Mouse (Mus musculus): ENCODE data around the gene Dnah12. TPM values are rescaled to one million over a fixed set of nuclear protein-coding genes. Genes with fewer than 3 reads are reported as not detected.

The Dnah12 gene
- polyA plus RNA-seq, 1 experiment, result not detected

DNA sequence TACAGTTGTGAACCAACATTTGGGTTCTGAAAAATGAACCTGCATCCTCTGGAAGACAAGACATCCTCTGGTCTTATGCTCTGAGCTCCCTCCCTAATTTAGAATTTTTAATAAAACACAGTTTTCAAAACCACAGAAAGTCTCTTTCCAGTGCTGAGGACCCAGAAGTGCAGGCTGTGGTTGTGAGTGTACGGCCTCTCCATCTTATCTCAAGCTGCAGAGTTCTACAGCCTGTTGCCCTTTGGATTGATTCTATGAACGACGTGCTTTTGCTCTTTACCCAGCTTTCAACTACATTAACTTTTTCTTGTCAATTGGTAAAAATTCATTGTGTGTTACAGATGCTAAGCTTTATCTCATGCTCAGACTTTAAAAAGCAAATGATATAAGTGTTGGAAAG, 105.3 kb downstream of the Dnah12 start:
- H3K4me3 ChIP-seq (ENCODE audit: insufficient read depth, low read length), result no peak overlapping the region
- no peaks in the 10 kb centered on the region for H3K4me1 ChIP-seq (ENCODE audit: control insufficient read depth, insufficient read depth, low read length)
- H3K27ac ChIP-seq (ENCODE audit: insufficient read depth, low read length), result no peak overlapping the region
- TF ChIP-seq POLR2A (IDR thresholded peaks at IDR 0.05; ENCODE audit: low read depth, low read length), result no peak
- TF ChIP-seq CTCF (IDR thresholded peaks at IDR 0.05; ENCODE audit: borderline replicate concordance, insufficient read depth, low read length), result no peak

DNA sequence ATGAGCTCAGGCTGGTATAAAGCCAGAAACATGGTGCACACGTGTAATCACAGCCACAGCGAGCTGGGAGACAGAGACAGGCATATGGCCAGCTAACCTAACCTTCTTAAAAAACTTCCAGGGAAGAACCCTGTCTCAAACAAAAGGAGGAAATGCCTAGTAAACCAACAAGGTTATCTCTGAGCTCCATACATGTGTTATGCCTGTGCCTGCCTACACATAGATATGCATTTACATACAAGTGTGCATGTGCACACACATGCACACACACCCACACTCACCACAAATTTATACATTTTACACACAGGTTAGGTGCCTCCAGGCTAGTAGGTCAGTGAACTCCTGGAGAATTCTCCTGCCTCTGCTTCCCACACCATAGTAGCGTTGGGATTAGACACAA, 106.2 kb downstream of the Dnah12 start:
- no peaks in the 10 kb centered on the region for H3K4me1 ChIP-seq (ENCODE audit: control insufficient read depth, insufficient read depth, low read length)
- no peak overlapping the region for H3K4me3 ChIP-seq (ENCODE audit: insufficient read depth, low read length)
- no peak overlapping the region for H3K27ac ChIP-seq (ENCODE audit: insufficient read depth, low read length)
- TF ChIP-seq CTCF (IDR thresholded peaks at IDR 0.05; ENCODE audit: borderline replicate concordance, insufficient read depth, low read length) (no peak), POLR2A (IDR thresholded peaks at IDR 0.05; ENCODE audit: low read depth, low read length) (no peak)

DNA sequence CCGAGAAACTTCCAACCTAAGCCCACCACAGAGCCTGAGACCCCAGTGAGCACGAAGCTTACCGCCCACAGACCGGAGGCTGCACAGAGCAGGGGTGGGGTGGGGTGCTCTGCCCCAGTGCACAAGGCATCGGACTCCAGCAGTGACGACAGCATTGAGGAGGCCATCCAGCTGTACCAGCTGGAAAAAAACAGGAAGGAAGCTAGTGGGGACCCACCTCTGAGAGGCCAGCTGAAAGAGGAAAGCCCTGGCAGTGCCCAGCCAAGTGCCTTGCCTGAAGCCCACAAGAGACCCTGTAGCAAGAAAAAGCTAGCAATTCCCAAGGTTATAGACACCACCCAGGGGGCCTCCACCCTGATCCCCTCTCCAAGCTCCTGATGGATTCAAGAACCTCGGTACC, 112.4 kb downstream of the Dnah12 start:
- TF ChIP-seq CTCF (IDR thresholded peaks at IDR 0.05; ENCODE audit: borderline replicate concordance, insufficient read depth, low read length) (no peak), POLR2A (IDR thresholded peaks at IDR 0.05; ENCODE audit: low read depth, low read length) (no peak)
- H3K4me3 ChIP-seq (ENCODE audit: insufficient read depth, low read length), result no peak overlapping the region
- H3K4me1 ChIP-seq (ENCODE audit: control insufficient read depth, insufficient read depth, low read length), result no peaks in the 10 kb centered on the region
- H3K27ac ChIP-seq (ENCODE audit: insufficient read depth, low read length), result no peak overlapping the region

DNA sequence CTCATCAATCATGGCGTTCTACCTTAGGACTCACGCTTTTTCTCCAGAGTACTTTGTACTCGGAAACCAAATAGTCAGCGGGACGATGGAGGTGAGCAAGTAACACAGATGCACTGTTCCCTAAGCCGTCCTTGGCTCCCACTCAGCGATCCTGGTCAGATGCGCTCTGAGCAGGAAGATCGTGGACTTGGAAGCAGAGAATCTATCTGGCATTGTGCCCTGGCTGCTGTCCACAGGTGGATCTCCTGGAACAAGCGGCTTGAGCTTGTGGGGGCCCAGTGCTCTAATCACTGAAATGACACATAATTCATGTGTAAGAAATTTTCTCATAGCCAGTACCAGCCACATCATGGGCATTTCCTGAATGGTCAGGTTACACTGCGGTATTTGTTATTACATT, 119.7 kb downstream of the Dnah12 start:
- no peak overlapping the region for H3K4me3 ChIP-seq (ENCODE audit: insufficient read depth, low read length)
- no peaks in the 10 kb centered on the region for H3K4me1 ChIP-seq (ENCODE audit: control insufficient read depth, insufficient read depth, low read length)
- TF ChIP-seq CTCF (IDR thresholded peaks at IDR 0.05; ENCODE audit: borderline replicate concordance, insufficient read depth, low read length) (no peak), POLR2A (IDR thresholded peaks at IDR 0.05; ENCODE audit: low read depth, low read length) (no peak)
- H3K27ac ChIP-seq (ENCODE audit: insufficient read depth, low read length), result no peak overlapping the region

DNA sequence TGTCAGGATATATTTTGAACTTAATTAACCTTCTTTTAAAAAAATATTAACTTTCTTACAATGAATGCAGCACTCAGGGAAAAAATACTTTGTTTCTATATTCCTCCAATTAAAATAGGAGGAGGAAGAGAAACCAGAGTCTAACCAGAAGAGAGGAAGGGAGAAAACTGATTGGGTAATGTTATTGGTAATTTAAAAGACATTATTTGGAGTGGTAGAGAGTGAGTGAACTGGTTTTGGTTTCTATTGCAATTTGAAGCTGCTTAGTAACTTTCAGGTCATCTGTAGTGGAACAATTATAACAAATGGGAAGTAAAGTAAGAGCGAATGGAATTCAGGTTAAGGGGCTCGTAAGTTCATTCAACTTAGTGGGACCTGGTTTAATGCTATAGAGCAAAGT, 120.8 kb downstream of the Dnah12 start:
- TF ChIP-seq POLR2A (IDR thresholded peaks at IDR 0.05; ENCODE audit: low read depth, low read length), result no peak
- no peak for TF ChIP-seq CTCF (IDR thresholded peaks at IDR 0.05; ENCODE audit: borderline replicate concordance, insufficient read depth, low read length)
- no peak overlapping the region for H3K27ac ChIP-seq (ENCODE audit: insufficient read depth, low read length)

DNA sequence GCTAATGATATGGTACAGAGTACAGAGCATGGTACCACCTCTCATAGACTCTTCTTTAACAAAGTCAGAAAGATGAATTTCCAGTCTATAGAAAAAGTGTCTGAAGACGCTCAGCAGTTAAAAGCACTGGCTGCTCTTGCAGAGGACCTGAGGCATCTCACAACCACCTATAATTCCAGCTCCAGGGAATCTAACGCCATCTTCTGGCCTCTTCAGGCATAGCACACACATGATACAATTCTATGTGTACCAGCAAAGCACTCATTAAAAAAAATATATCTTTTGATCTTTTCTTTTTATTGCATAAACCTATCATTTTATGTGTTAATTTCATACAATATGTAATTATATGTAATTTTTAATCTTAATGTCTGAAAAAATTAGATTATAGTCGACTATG, 121.8 kb downstream of the Dnah12 start:
- no peak overlapping the region for H3K4me3 ChIP-seq (ENCODE audit: insufficient read depth, low read length)
- no peaks in the 10 kb centered on the region for H3K4me1 ChIP-seq (ENCODE audit: control insufficient read depth, insufficient read depth, low read length)
- TF ChIP-seq POLR2A (IDR thresholded peaks at IDR 0.05; ENCODE audit: low read depth, low read length), result no peak
- TF ChIP-seq CTCF (IDR thresholded peaks at IDR 0.05; ENCODE audit: borderline replicate concordance, insufficient read depth, low read length), result no peak
- H3K27ac ChIP-seq (ENCODE audit: insufficient read depth, low read length), result no peak overlapping the region

More for the DNA sequence above, 120.8 kb downstream of the Dnah12 start:
- H3K4me1 ChIP-seq (ENCODE audit: control insufficient read depth, insufficient read depth, low read length), result no peaks in the 10 kb centered on the region
- H3K4me3 ChIP-seq (ENCODE audit: insufficient read depth, low read length), result no peak overlapping the region

DNA sequence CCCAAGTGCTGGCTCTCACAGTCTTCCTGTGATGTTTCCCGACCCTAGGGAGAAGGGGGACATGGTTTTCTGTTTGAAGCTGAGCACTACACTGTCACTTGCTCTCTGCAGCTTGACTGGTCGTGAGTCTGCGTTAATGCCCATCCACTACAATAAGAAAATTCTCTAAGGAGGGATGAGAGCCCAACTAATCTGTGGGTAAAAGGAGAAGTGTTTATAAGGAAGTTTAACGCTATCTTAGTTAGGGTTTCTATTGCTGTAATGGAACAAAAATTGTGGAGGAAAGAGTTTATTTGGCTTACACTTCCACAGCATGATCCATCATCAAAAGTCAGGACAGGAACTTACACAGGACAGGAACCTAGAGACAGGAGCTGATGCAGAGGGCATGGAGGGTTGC, 123.7 kb downstream of the Dnah12 start:
- no peak for TF ChIP-seq CTCF (IDR thresholded peaks at IDR 0.05; ENCODE audit: borderline replicate concordance, insufficient read depth, low read length)
- H3K27ac ChIP-seq (ENCODE audit: insufficient read depth, low read length), result no peak overlapping the region
- no peak overlapping the region for H3K4me3 ChIP-seq (ENCODE audit: insufficient read depth, low read length)
- H3K4me1 ChIP-seq (ENCODE audit: control insufficient read depth, insufficient read depth, low read length), result no peaks in the 10 kb centered on the region

DNA sequence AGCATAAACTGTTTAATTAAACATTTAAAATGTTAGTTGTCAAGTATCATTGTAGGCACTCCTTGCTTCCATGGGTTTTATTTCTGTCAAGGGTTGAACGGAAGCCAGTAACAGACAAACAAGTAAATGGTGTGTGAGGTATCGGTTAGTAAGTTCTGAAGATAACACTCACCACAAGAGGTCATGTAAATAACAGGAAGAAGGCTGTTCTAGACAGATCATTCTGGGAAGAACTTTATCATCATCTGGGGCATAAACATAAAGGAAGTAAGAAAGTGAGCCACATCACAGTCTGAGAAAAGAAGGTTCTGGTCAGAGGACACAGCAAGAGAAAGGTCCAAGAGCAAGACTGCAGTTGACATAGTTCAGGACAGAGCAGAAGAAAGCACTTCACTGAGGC, 132.9 kb downstream of the Dnah12 start:
- no peak overlapping the region for H3K4me3 ChIP-seq (ENCODE audit: insufficient read depth, low read length)
- no peak overlapping the region for H3K27ac ChIP-seq (ENCODE audit: insufficient read depth, low read length)
- H3K4me1 ChIP-seq (ENCODE audit: control insufficient read depth, insufficient read depth, low read length), result no peaks in the 10 kb centered on the region
- no peak for TF ChIP-seq POLR2A (IDR thresholded peaks at IDR 0.05; ENCODE audit: low read depth, low read length)
- TF ChIP-seq CTCF (IDR thresholded peaks at IDR 0.05; ENCODE audit: borderline replicate concordance, insufficient read depth, low read length), result no peak

DNA sequence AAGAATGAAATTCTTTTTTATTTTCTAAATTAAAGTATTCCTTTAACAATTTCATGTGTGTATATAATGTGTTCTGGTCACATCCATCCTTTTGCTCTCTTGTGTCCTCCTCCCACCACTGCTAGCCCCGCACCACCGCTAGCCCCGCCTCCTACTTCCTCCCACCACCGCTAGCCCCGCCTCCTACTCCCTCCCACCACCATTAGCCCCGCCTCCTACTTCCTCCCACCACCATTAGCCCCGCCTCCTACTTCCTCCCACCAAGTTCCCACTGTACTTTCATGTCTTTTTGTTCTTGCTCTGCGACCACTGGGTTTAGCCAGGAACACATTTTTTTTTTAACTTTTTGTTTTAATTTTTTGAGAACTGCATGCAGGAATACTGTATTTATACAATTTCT, 160.0 kb downstream of the Dnah12 start:
- TF ChIP-seq POLR2A (IDR thresholded peaks at IDR 0.05; ENCODE audit: low read depth, low read length), result no peak
- TF ChIP-seq CTCF (IDR thresholded peaks at IDR 0.05; ENCODE audit: borderline replicate concordance, insufficient read depth, low read length), result no peak
- no peaks in the 10 kb centered on the region for H3K4me1 ChIP-seq (ENCODE audit: control insufficient read depth, insufficient read depth, low read length)
- H3K27ac ChIP-seq (ENCODE audit: insufficient read depth, low read length), result no peak overlapping the region
- no peak overlapping the region for H3K4me3 ChIP-seq (ENCODE audit: insufficient read depth, low read length)

DNA sequence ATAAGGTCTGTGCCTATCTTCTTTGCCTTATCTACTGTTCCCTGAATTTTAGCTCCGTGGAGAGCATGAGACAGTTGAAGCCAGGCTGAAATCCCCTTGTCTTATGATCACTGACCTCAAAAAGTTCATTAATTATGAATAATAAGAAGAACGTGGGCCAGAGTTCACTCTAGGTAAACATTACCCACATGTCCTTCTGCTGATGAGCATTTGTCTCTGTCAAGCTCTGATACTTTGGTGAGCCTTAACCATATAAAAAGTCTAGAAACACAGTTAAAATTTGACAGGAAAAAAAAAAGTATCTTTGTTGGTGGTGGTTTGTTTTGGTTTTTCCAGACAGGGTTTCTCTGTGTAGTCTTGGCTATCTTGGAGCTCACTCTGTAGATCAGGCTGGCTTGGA, 161.0 kb downstream of the Dnah12 start:
- H3K27ac ChIP-seq (ENCODE audit: insufficient read depth, low read length), result no peak overlapping the region
- H3K4me3 ChIP-seq (ENCODE audit: insufficient read depth, low read length), result no peak overlapping the region
- TF ChIP-seq POLR2A (IDR thresholded peaks at IDR 0.05; ENCODE audit: low read depth, low read length) (no peak), CTCF (IDR thresholded peaks at IDR 0.05; ENCODE audit: borderline replicate concordance, insufficient read depth, low read length) (no peak)
- no peaks in the 10 kb centered on the region for H3K4me1 ChIP-seq (ENCODE audit: control insufficient read depth, insufficient read depth, low read length)

DNA sequence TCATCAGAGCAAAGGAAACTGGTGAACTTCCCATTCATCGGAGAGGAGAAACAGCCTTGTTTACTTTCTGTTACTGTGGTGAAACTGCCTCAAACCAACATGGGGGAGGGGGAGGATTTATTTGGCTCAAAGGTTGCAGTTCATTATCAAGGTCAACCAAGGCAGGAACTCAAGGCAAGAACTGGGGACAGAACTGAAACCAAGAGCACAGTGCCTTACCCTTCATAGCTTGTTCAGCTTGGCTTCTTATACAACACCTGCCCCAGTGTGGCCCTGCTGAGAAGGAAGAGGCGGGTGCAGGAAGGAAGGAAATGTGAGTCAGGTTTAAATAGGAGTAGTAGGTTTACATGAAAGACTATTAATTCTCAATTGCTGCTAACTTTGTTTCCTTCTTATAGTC, 165.3 kb downstream of the Dnah12 start:
- Histone ChIP-seq H3K4me1 (ENCODE audit: control insufficient read depth, insufficient read depth, low read length) (no peaks in the 10 kb centered on the region), H3K4me3 (ENCODE audit: insufficient read depth, low read length) (no peak overlapping the region), H3K27ac (ENCODE audit: insufficient read depth, low read length) (no peak overlapping the region)
- TF ChIP-seq POLR2A (IDR thresholded peaks at IDR 0.05; ENCODE audit: low read depth, low read length) (no peak), CTCF (IDR thresholded peaks at IDR 0.05; ENCODE audit: borderline replicate concordance, insufficient read depth, low read length) (no peak)
